Mouse (Mus musculus): Measurements from ENCODE around the gene Pde1a.

GRCm38 (mm10) chr2:79998460-79998859 lies 130.8 kb downstream of the Pde1a start:
- TF ChIP-seq POLR2A (IDR thresholded peaks at IDR 0.05; ENCODE audit: borderline replicate concordance, insufficient read depth, low read length), result no peak
- TF ChIP-seq CTCF (IDR thresholded peaks at IDR 0.05; ENCODE audit: borderline replicate concordance, insufficient read depth, low read depth, low read length), result no peak

Data from cerebellum, adult 2 months (tissue).